Mouse (Mus musculus) cerebellum, adult 18-20 months (tissue): ENCODE measurements around the gene Slc25a31.

Experiments used
- DNase-seq, 2 experiments: peaks; one replicate each; pipeline ENCODE4 v3.0.0; 2021

Slc25a31 gene

GRCm38 (mm10) chr3:40708655-40709054 lies at the start of gene Slc25a31:
Slc25a31 (plus strand) TSS chr3:40708855.
- no peak for DNase-seq

GRCm38 (mm10) chr3:40660231-40660630 lies 48.4 kb upstream of the Slc25a31 start:
- no peak for DNase-seq

GRCm38 (mm10) chr3:40666109-40666508 lies 42.5 kb upstream of the Slc25a31 start:
- DNase-seq = peak; percentile 53 to 64

- no peak for DNase-seq
Measured at GRCm38 (mm10) chr3:40666861-40667719, 41.6 kb upstream of the Slc25a31 start.

- DNase-seq = no peak
Measured at GRCm38 (mm10) chr3:40668889-40669288, 39.8 kb upstream of the Slc25a31 start.

- no peak for DNase-seq
Measured at GRCm38 (mm10) chr3:40669395-40669794, 39.3 kb upstream of the Slc25a31 start.

GRCm38 (mm10) chr3:40673515-40673914 lies 35.1 kb upstream of the Slc25a31 start:
- DNase-seq = no peak

- no peak for DNase-seq
Measured at GRCm38 (mm10) chr3:40674873-40675405, 33.7 kb upstream of the Slc25a31 start.

GRCm38 (mm10) chr3:40678856-40679255 lies 29.8 kb upstream of the Slc25a31 start:
- no peak for DNase-seq

GRCm38 (mm10) chr3:40682404-40682803 lies 26.3 kb upstream of the Slc25a31 start:
- DNase-seq = no peak

GRCm38 (mm10) chr3:40683171-40683570 lies 25.5 kb upstream of the Slc25a31 start:
- peak; percentile 46 to 57 for DNase-seq

- DNase-seq = no peak
Measured at GRCm38 (mm10) chr3:40685855-40686515, 22.7 kb upstream of the Slc25a31 start.

- DNase-seq = no peak
Measured at GRCm38 (mm10) chr3:40686836-40687235, 21.8 kb upstream of the Slc25a31 start.

GRCm38 (mm10) chr3:40687588-40687987 lies 21.1 kb upstream of the Slc25a31 start:
- no peak for DNase-seq

GRCm38 (mm10) chr3:40691566-40691965 lies 17.1 kb upstream of the Slc25a31 start:
- peak; percentile 54 to 65 for DNase-seq

GRCm38 (mm10) chr3:40693435-40693834 lies 15.2 kb upstream of the Slc25a31 start:
- DNase-seq = no peak

GRCm38 (mm10) chr3:40693960-40694359 lies 14.7 kb upstream of the Slc25a31 start:
- no peak for DNase-seq

GRCm38 (mm10) chr3:40694438-40694837 lies 14.2 kb upstream of the Slc25a31 start:
- DNase-seq = no peak

GRCm38 (mm10) chr3:40695162-40695561 lies 13.5 kb upstream of the Slc25a31 start:
- DNase-seq = no peak

- DNase-seq = no peak
Measured at GRCm38 (mm10) chr3:40698834-40699233, 9.8 kb upstream of the Slc25a31 start.

GRCm38 (mm10) chr3:40704816-40705430 lies 3.7 kb upstream of the Slc25a31 start:
- no peak for DNase-seq

GRCm38 (mm10) chr3:40716056-40716455 lies 7.4 kb downstream of the Slc25a31 start:
- no peak for DNase-seq

- DNase-seq = no peak
Measured at GRCm38 (mm10) chr3:40719022-40719421, 10.4 kb downstream of the Slc25a31 start.
